Mouse (Mus musculus): Measurements from ENCODE around the gene Tshz2.

- TF ChIP-seq EP300 (IDR thresholded peaks at IDR 0.05; ENCODE audit: low read depth), result no peak
- no peak for TF ChIP-seq CTCF (IDR thresholded peaks at IDR 0.05; ENCODE audit: low read depth)
Measured at GRCm38 (mm10) chr2:169728651-169729280, 96.0 kb downstream of the Tshz2 start.

Measured in liver, embryonic 14.5 days (tissue).